Mouse (Mus musculus) liver, embryonic 14.5 days (tissue): ENCODE data around the gene Nrp1.

Experiments used
- CTCF ChIP-seq: IDR thresholded peaks from 2 replicates; pipeline ENCODE4 v1.5.1; 2016; ENCODE audit warnings: antibody characterized with exemption, low read depth, control low read depth
- EP300 ChIP-seq: IDR thresholded peaks from 2 replicates; pipeline ENCODE4 v1.6.1; 2016; ENCODE audit warnings: antibody characterized with exemption, low read depth

GRCm38 (mm10) chr8:128353999-128354398, 4.4 kb upstream of the Nrp1 start:
- no peak for TF ChIP-seq EP300
- TF ChIP-seq CTCF = no peak
